Mouse (Mus musculus): ENCODE data around the gene Msl1. TPM values are rescaled to one million over a fixed set of nuclear protein-coding genes. Genes with fewer than 3 reads are reported as not detected.

The Msl1 gene
- polyA plus RNA-seq, 1 experiment from 2014 or later: 18.9 TPM

GRCm38 (mm10) chr11:98785214-98785613, 10.1 kb upstream of the Msl1 start:
- no peak for ATAC-seq
- H3K4me3 ChIP-seq (replicated peaks): no peak overlapping the region
- H3K27ac ChIP-seq: peak overlapping the region; percentile 93
- peak overlapping the region; percentile 26; the same call in 1 of the 2 replicates for H3K9ac ChIP-seq
- no peaks in the 10 kb centered on the region for H3K36me3 ChIP-seq
- no peak overlapping the region for H3K4me2 ChIP-seq (replicated peaks)
- H3K4me1 ChIP-seq (replicated peaks): peaks cover 71% of the 10 kb centered on the region
- no peaks in the 10 kb centered on the region for H3K9me3 ChIP-seq
- H3K27me3 ChIP-seq (replicated peaks): no peaks in the 10 kb centered on the region
- 61% methylated on average over 10 of the region's 10 CpGs for WGBS

GRCm38 (mm10) chr11:98785772-98786281, 9.5 kb upstream of the Msl1 start:
- peak overlapping the region; percentile 26 for H3K9ac ChIP-seq

GRCm38 (mm10) chr11:98786359-98787214, 8.7 kb upstream of the Msl1 start:
- peak overlapping the region; percentile 57 for H3K4me2 ChIP-seq (replicated peaks)
- H3K4me3 ChIP-seq (replicated peaks): 0 out of 2 replicates have a peak overlapping the region, but pooled peaks have one; percentile 3
- no peaks in the 10 kb centered on the region for H3K36me3 ChIP-seq
- H3K9me3 ChIP-seq: no peaks in the 10 kb centered on the region
- H3K4me1 ChIP-seq (replicated peaks): peaks cover 69% of the 10 kb centered on the region
- H3K9ac ChIP-seq: peak overlapping the region; percentile 26; the same call in 1 of the 2 replicates
- ATAC-seq: peak; percentile 70
- no peaks in the 10 kb centered on the region for H3K27me3 ChIP-seq (replicated peaks)
- peak overlapping the region; percentile 93 for H3K27ac ChIP-seq
- WGBS: 2% methylated on average over 14 of the region's 15 CpGs

More at GRCm38 (mm10) chr11:98785772-98786281, 9.5 kb upstream of the Msl1 start:
- Histone ChIP-seq H3K36me3 (no peaks in the 10 kb centered on the region), H3K27ac (peak overlapping the region; percentile 93), H3K4me1 (replicated peaks) (peaks cover 71% of the 10 kb centered on the region), H3K9me3 (no peaks in the 10 kb centered on the region), H3K27me3 (replicated peaks) (no peaks in the 10 kb centered on the region), H3K4me2 (replicated peaks) (peak overlapping the region; percentile 57), H3K4me3 (replicated peaks) (0 out of 2 replicates have a peak overlapping the region, but pooled peaks have one; percentile 3)
- WGBS: 10% methylated on average over 12 of the region's 12 CpGs
- no peak for ATAC-seq

- H3K36me3 ChIP-seq: no peaks in the 10 kb centered on the region
- H3K4me3 ChIP-seq (replicated peaks): no peak overlapping the region
- peak overlapping the region; percentile 93 for H3K27ac ChIP-seq
- H3K4me1 ChIP-seq (replicated peaks): peaks cover 62% of the 10 kb centered on the region
- H3K27me3 ChIP-seq (replicated peaks): no peaks in the 10 kb centered on the region
- H3K4me2 ChIP-seq (replicated peaks): peak overlapping the region; percentile 57; the same call in 1 of the 2 replicates
- 19% methylated on average over 7 of the region's 7 CpGs for WGBS
- H3K9ac ChIP-seq: no peak overlapping the region
- no peaks in the 10 kb centered on the region for H3K9me3 ChIP-seq
- ATAC-seq: no peak
Observed at GRCm38 (mm10) chr11:98787229-98787628, 8.1 kb upstream of the Msl1 start.

GRCm38 (mm10) chr11:98787691-98788090, 7.6 kb upstream of the Msl1 start:
- no peak overlapping the region for H3K4me3 ChIP-seq (replicated peaks)
- H3K4me2 ChIP-seq (replicated peaks): no peak overlapping the region
- H3K4me1 ChIP-seq (replicated peaks): peaks cover 58% of the 10 kb centered on the region
- no peaks in the 10 kb centered on the region for H3K9me3 ChIP-seq
- 86% methylated on average over 1 of the region's 1 CpGs for WGBS
- H3K27ac ChIP-seq: peak overlapping the region; percentile 93; the same call in 1 of the 2 replicates
- H3K27me3 ChIP-seq (replicated peaks): no peaks in the 10 kb centered on the region
- no peaks in the 10 kb centered on the region for H3K36me3 ChIP-seq
- no peak for ATAC-seq
- H3K9ac ChIP-seq: no peak overlapping the region

GRCm38 (mm10) chr11:98788139-98788538, 7.2 kb upstream of the Msl1 start:
- H3K9ac ChIP-seq: no peak overlapping the region
- H3K27me3 ChIP-seq (replicated peaks): no peaks in the 10 kb centered on the region
- H3K4me3 ChIP-seq (replicated peaks): no peak overlapping the region
- H3K27ac ChIP-seq: peak overlapping the region; percentile 81
- no peaks in the 10 kb centered on the region for H3K9me3 ChIP-seq
- H3K36me3 ChIP-seq: no peaks in the 10 kb centered on the region
- peaks cover 54% of the 10 kb centered on the region for H3K4me1 ChIP-seq (replicated peaks)
- 0 out of 2 replicates have a peak overlapping the region, but pooled peaks have one; percentile 79 for H3K4me2 ChIP-seq (replicated peaks)
- ATAC-seq: no peak
- WGBS: 87% methylated on average over 5 of the region's 5 CpGs

- Histone ChIP-seq H3K4me1 (replicated peaks) (peaks cover 51% of the 10 kb centered on the region), H3K27me3 (replicated peaks) (no peaks in the 10 kb centered on the region), H3K9me3 (no peaks in the 10 kb centered on the region), H3K4me3 (replicated peaks) (peak overlapping the region; percentile 42), H3K4me2 (replicated peaks) (peak overlapping the region; percentile 79), H3K27ac (peak overlapping the region; percentile 81), H3K9ac (peak overlapping the region; percentile 51), H3K36me3 (no peaks in the 10 kb centered on the region)
- peak; percentile 82 for ATAC-seq
- WGBS: 10% methylated on average over 17 of the region's 18 CpGs
Observed at GRCm38 (mm10) chr11:98788550-98789218, 6.6 kb upstream of the Msl1 start.

- no peak for ATAC-seq
- H3K4me3 ChIP-seq (replicated peaks): peak overlapping the region; percentile 42
- H3K9ac ChIP-seq: peak overlapping the region; percentile 51
- no peaks in the 10 kb centered on the region for H3K36me3 ChIP-seq
- H3K4me1 ChIP-seq (replicated peaks): peaks cover 48% of the 10 kb centered on the region
- H3K9me3 ChIP-seq: no peaks in the 10 kb centered on the region
- under 1% methylated on average over 25 of the region's 25 CpGs for WGBS
- H3K27me3 ChIP-seq (replicated peaks): no peaks in the 10 kb centered on the region
- peak overlapping the region; percentile 79 for H3K4me2 ChIP-seq (replicated peaks)
- peak overlapping the region; percentile 81 for H3K27ac ChIP-seq
Observed at GRCm38 (mm10) chr11:98789219-98789807, 6.0 kb upstream of the Msl1 start.

- Histone ChIP-seq H3K9me3 (no peaks in the 10 kb centered on the region), H3K27me3 (replicated peaks) (no peaks in the 10 kb centered on the region), H3K36me3 (no peaks in the 10 kb centered on the region), H3K9ac (0 out of 2 replicates have a peak overlapping the region, but pooled peaks have one; percentile 51), H3K4me3 (replicated peaks) (peak overlapping the region; percentile 42), H3K4me2 (replicated peaks) (peak overlapping the region; percentile 79), H3K4me1 (replicated peaks) (peaks cover 47% of the 10 kb centered on the region), H3K27ac (peak overlapping the region; percentile 81)
- no peak for ATAC-seq
- 30% methylated on average over 5 of the region's 5 CpGs for WGBS
Observed at GRCm38 (mm10) chr11:98789824-98790223, 5.5 kb upstream of the Msl1 start.

GRCm38 (mm10) chr11:98790631-98791205, 4.6 kb upstream of the Msl1 start:
- ATAC-seq: no peak
- Histone ChIP-seq H3K4me2 (replicated peaks) (no peak overlapping the region), H3K9ac (no peak overlapping the region), H3K27ac (no peak overlapping the region), H3K36me3 (no peaks in the 10 kb centered on the region), H3K27me3 (replicated peaks) (no peaks in the 10 kb centered on the region), H3K9me3 (no peaks in the 10 kb centered on the region), H3K4me3 (replicated peaks) (no peak overlapping the region), H3K4me1 (replicated peaks) (peaks cover 38% of the 10 kb centered on the region)
- WGBS: 70% methylated on average over 5 of the region's 5 CpGs

GRCm38 (mm10) chr11:98791448-98791847, 3.9 kb upstream of the Msl1 start:
- whole genome bisulfite sequencing: 67% methylated on average over 1 of the region's 1 CpGs
- Histone ChIP-seq H3K27me3 (replicated peaks) (no peaks in the 10 kb centered on the region), H3K27ac (no peak overlapping the region), H3K4me1 (replicated peaks) (peaks cover 30% of the 10 kb centered on the region), H3K4me2 (replicated peaks) (no peak overlapping the region), H3K9ac (no peak overlapping the region), H3K9me3 (no peaks in the 10 kb centered on the region), H3K36me3 (no peaks in the 10 kb centered on the region), H3K4me3 (replicated peaks) (no peak overlapping the region)
- no peak for ATAC-seq
